Mouse (Mus musculus) hindbrain, embryonic 12.5 days (tissue): Measurements from ENCODE around the gene Zbed5. TPM values are rescaled to one million over a fixed set of nuclear protein-coding genes. Genes with fewer than 3 reads are reported as not detected.

Experiments
- ATAC-seq: fragments of 200-750 bp; cut with Nextera tagmentation; 2 replicates; pipeline ENCODE4 v1.8.0; 2017; ENCODE audit warnings: moderate TSS enrichment; ENCODE audit not compliant: low FRiP score
- H3K27ac ChIP-seq: fragments of 300-500 bp; sonication (generic); 2 replicates; pipeline ENCODE4 v1.5.1; 2016; ENCODE audit warnings: mild to moderate bottlenecking
- H3K27me3 ChIP-seq: fragments of 300-500 bp; sonication (generic); 2 replicates; pipeline ENCODE4 v1.6.1; 2016; ENCODE audit warnings: mild to moderate bottlenecking
- H3K36me3 ChIP-seq: fragments of 300-500 bp; sonication (generic); 2 replicates; pipeline ENCODE4 v1.6.1; 2016; ENCODE audit warnings: mild to moderate bottlenecking
- H3K4me1 ChIP-seq: fragments of 300-500 bp; sonication (generic); 2 replicates; pipeline ENCODE4 v1.6.1; 2016
- H3K4me2 ChIP-seq: fragments of 300-500 bp; sonication (generic); replicated peaks from 2 replicates; pipeline ENCODE4 v1.6.1; 2016; ENCODE audit warnings: mild to moderate bottlenecking
- H3K4me3 ChIP-seq: fragments of 300-500 bp; sonication (generic); 2 replicates; pipeline ENCODE4 v1.5.1; 2016; ENCODE audit warnings: mild to moderate bottlenecking
- H3K9ac ChIP-seq: fragments of 300-500 bp; sonication (generic); 2 replicates; pipeline ENCODE4 v1.6.1; 2016; ENCODE audit warnings: mild to moderate bottlenecking, moderate library complexity
- H3K9me3 ChIP-seq: fragments of 300-500 bp; sonication (generic); replicated peaks from 2 replicates; pipeline ENCODE4 v1.6.1; 2016; ENCODE audit warnings: mild to moderate bottlenecking
- whole genome bisulfite sequencing: fragments of 180-500 bp; shearing (Covaris S2); methylation state at CpG from one replicate; pipeline ENCODE4 v1.1.7; 2016; 5-methylcytosine and 5-hydroxymethylcytosine counted together
- polyA plus RNA-seq: library from polyadenylated mRNA; unstranded; fragments of >200 nt; fragmentation: Nextera tagmentation; extraction: Ambion mirVana; gene quantifications from 2 replicates; pipeline ENCODE4 v1.2.1, GENCODE M21; 2016

Zbed5 gene
- 10.9 and 12.4 TPM in 2 replicates for polyA plus RNA-seq

GRCm38 (mm10) chr5:129895198-129896088 lies at the start of gene Zbed5:
Gene Zbed5, plus strand, starts transcription at chr5:129895723.
- Histone ChIP-seq H3K4me2 (peak within 1 kb of the TSS; percentile 77), H3K9me3 (no peaks in the 10 kb centered on the region), H3K36me3 (no peaks in the 10 kb centered on the region), H3K27me3 (no peaks in the 10 kb centered on the region), H3K4me3 (peak within 1 kb of the TSS; percentile 68), H3K9ac (peak within 1 kb of the TSS; percentile 64), H3K4me1 (peaks cover 6% of the 10 kb centered on the region; the same call in 1 of the 2 replicates), H3K27ac (no peak within 1 kb of the TSS)
- ATAC-seq, result peak; percentile 98
- WGBS, result 3% methylated on average over 44 of the region's 44 CpGs

GRCm38 (mm10) chr5:129846752-129847557 lies 48.6 kb upstream of the Zbed5 start, which contains the start of gene Sumf2:
Gene Sumf2, plus strand, starts transcription at chr5:129846986.
- no peaks in the 10 kb centered on the region for H3K9me3 ChIP-seq
- ATAC-seq, result peak; percentile 98
- H3K27me3 ChIP-seq, result no peaks in the 10 kb centered on the region
- H3K4me3 ChIP-seq, result peak within 1 kb of the TSS; percentile 63
- H3K4me2 ChIP-seq, result peak within 1 kb of the TSS; percentile 60
- peak within 1 kb of the TSS; percentile 83 for H3K27ac ChIP-seq
- peak within 1 kb of the TSS; percentile 82 for H3K9ac ChIP-seq
- peaks cover 26% of the 10 kb centered on the region for H3K36me3 ChIP-seq
- WGBS, result 14% methylated on average over 22 of the region's 22 CpGs
- peaks cover 7% of the 10 kb centered on the region for H3K4me1 ChIP-seq

GRCm38 (mm10) chr5:129847558-129847820 lies 48.0 kb upstream of the Zbed5 start:
- Histone ChIP-seq H3K9me3 (no peaks in the 10 kb centered on the region), H3K4me2 (peak overlapping the region; percentile 60), H3K36me3 (peaks cover 26% of the 10 kb centered on the region), H3K27me3 (no peaks in the 10 kb centered on the region), H3K27ac (no peak overlapping the region), H3K4me1 (peaks cover 7% of the 10 kb centered on the region), H3K4me3 (peak overlapping the region; percentile 63), H3K9ac (peak overlapping the region; percentile 82)
- ATAC-seq, result no peak
- 69% methylated on average over 8 of the region's 8 CpGs for WGBS

GRCm38 (mm10) chr5:129855163-129855562 lies 40.4 kb upstream of the Zbed5 start:
- H3K9ac ChIP-seq, result no peak overlapping the region
- H3K27me3 ChIP-seq, result no peaks in the 10 kb centered on the region
- no peak overlapping the region for H3K4me3 ChIP-seq
- ATAC-seq, result no peak
- H3K27ac ChIP-seq, result no peak overlapping the region
- H3K9me3 ChIP-seq, result no peaks in the 10 kb centered on the region
- peaks cover 51% of the 10 kb centered on the region for H3K36me3 ChIP-seq
- no peak overlapping the region for H3K4me2 ChIP-seq
- H3K4me1 ChIP-seq, result no peaks in the 10 kb centered on the region
- 52% methylated on average over 5 of the region's 5 CpGs for WGBS

GRCm38 (mm10) chr5:129856414-129856813 lies 39.1 kb upstream of the Zbed5 start:
- Histone ChIP-seq H3K4me2 (no peak overlapping the region), H3K9ac (no peak overlapping the region), H3K9me3 (no peaks in the 10 kb centered on the region), H3K36me3 (peaks cover 63% of the 10 kb centered on the region), H3K27me3 (no peaks in the 10 kb centered on the region), H3K4me1 (no peaks in the 10 kb centered on the region), H3K27ac (no peak overlapping the region), H3K4me3 (no peak overlapping the region)
- ATAC-seq, result no peak
- WGBS, result 84% methylated on average over 5 of the region's 5 CpGs

GRCm38 (mm10) chr5:129862325-129862724 lies 33.2 kb upstream of the Zbed5 start:
- H3K4me1 ChIP-seq, result peaks cover 3% of the 10 kb centered on the region; the same call in 1 of the 2 replicates
- H3K36me3 ChIP-seq, result peaks cover 45% of the 10 kb centered on the region
- H3K9me3 ChIP-seq, result no peaks in the 10 kb centered on the region
- H3K4me2 ChIP-seq, result no peak overlapping the region
- no peaks in the 10 kb centered on the region for H3K27me3 ChIP-seq
- no peak for ATAC-seq
- H3K27ac ChIP-seq, result no peak overlapping the region
- no peak overlapping the region for H3K4me3 ChIP-seq
- 95% methylated on average over 6 of the region's 6 CpGs for WGBS
- H3K9ac ChIP-seq, result no peak overlapping the region

- H3K4me1 ChIP-seq, result peaks cover 3% of the 10 kb centered on the region; the same call in 1 of the 2 replicates
- no peak for ATAC-seq
- H3K4me2 ChIP-seq, result no peak overlapping the region
- 11% methylated on average over 18 of the region's 18 CpGs for WGBS
- H3K9ac ChIP-seq, result no peak overlapping the region
- no peak overlapping the region for H3K27ac ChIP-seq
- no peaks in the 10 kb centered on the region for H3K9me3 ChIP-seq
- H3K4me3 ChIP-seq, result no peak overlapping the region
- no peaks in the 10 kb centered on the region for H3K27me3 ChIP-seq
- peaks cover 33% of the 10 kb centered on the region for H3K36me3 ChIP-seq
These were observed 31.1 kb upstream of the Zbed5 start for GRCm38 (mm10) chr5:129864467-129864866.

GRCm38 (mm10) chr5:129865841-129866240 lies 29.7 kb upstream of the Zbed5 start:
- ATAC-seq, result no peak
- no peak overlapping the region for H3K4me3 ChIP-seq
- H3K4me1 ChIP-seq, result peaks cover 3% of the 10 kb centered on the region; the same call in 1 of the 2 replicates

GRCm38 (mm10) chr5:129869238-129869995 lies 26.1 kb upstream of the Zbed5 start:
- H3K36me3 ChIP-seq, result no peaks in the 10 kb centered on the region
- H3K9me3 ChIP-seq, result no peaks in the 10 kb centered on the region
- no peaks in the 10 kb centered on the region; the same call in 1 of the 2 replicates for H3K4me1 ChIP-seq
- ATAC-seq, result no peak
- H3K4me2 ChIP-seq, result no peak overlapping the region
- WGBS, result 89% methylated on average over 19 of the region's 19 CpGs
- H3K27ac ChIP-seq, result no peak overlapping the region
- H3K9ac ChIP-seq, result no peak overlapping the region
- H3K27me3 ChIP-seq, result no peaks in the 10 kb centered on the region
- no peak overlapping the region for H3K4me3 ChIP-seq

More at GRCm38 (mm10) chr5:129865841-129866240, 29.7 kb upstream of the Zbed5 start:
- Histone ChIP-seq H3K9me3 (no peaks in the 10 kb centered on the region), H3K27me3 (no peaks in the 10 kb centered on the region), H3K36me3 (peaks cover 21% of the 10 kb centered on the region), H3K9ac (no peak overlapping the region), H3K4me2 (no peak overlapping the region), H3K27ac (no peak overlapping the region)
- WGBS, result 80% methylated on average over 12 of the region's 12 CpGs

GRCm38 (mm10) chr5:129871238-129871637 lies 24.3 kb upstream of the Zbed5 start:
- no peaks in the 10 kb centered on the region for H3K9me3 ChIP-seq
- H3K27ac ChIP-seq, result no peak overlapping the region
- no peaks in the 10 kb centered on the region for H3K4me1 ChIP-seq
- no peak overlapping the region for H3K9ac ChIP-seq
- no peaks in the 10 kb centered on the region for H3K27me3 ChIP-seq
- no peaks in the 10 kb centered on the region for H3K36me3 ChIP-seq
- H3K4me2 ChIP-seq, result no peak overlapping the region
- H3K4me3 ChIP-seq, result no peak overlapping the region
- no peak for ATAC-seq
- WGBS, result 97% methylated on average over 2 of the region's 2 CpGs

- H3K9me3 ChIP-seq, result no peaks in the 10 kb centered on the region
- H3K9ac ChIP-seq, result no peak overlapping the region
- no peaks in the 10 kb centered on the region for H3K36me3 ChIP-seq
- no peak for ATAC-seq
- no peaks in the 10 kb centered on the region for H3K27me3 ChIP-seq
- no peak overlapping the region for H3K4me2 ChIP-seq
- no peak overlapping the region for H3K4me3 ChIP-seq
- no peak overlapping the region for H3K27ac ChIP-seq
- no peaks in the 10 kb centered on the region for H3K4me1 ChIP-seq
- 87% methylated on average over 12 of the region's 12 CpGs for WGBS
These were observed 21.6 kb upstream of the Zbed5 start for GRCm38 (mm10) chr5:129873942-129874341.

- ATAC-seq, result no peak
- Histone ChIP-seq H3K4me2 (no peak overlapping the region), H3K9me3 (no peaks in the 10 kb centered on the region), H3K27me3 (no peaks in the 10 kb centered on the region), H3K9ac (no peak overlapping the region), H3K4me1 (no peaks in the 10 kb centered on the region), H3K4me3 (no peak overlapping the region), H3K36me3 (peaks cover 4% of the 10 kb centered on the region; the same call in 1 of the 2 replicates), H3K27ac (no peak overlapping the region)
- WGBS, result 77% methylated on average over 11 of the region's 11 CpGs
These were observed 20.4 kb upstream of the Zbed5 start for GRCm38 (mm10) chr5:129875098-129875497.
